Mouse (Mus musculus): ENCODE results near the gene Cacna2d3. TPM values are rescaled to one million over a fixed set of nuclear protein-coding genes. Genes with fewer than 3 reads are reported as not detected.

Gene Cacna2d3
- polyA plus RNA-seq, 1 experiment from 2014 or later = 5.1 TPM

- Histone ChIP-seq H3K36me3 (no peaks in the 10 kb centered on the region), H3K9ac (no peak overlapping the region), H3K27me3 (no peaks in the 10 kb centered on the region), H3K4me3 (replicated peaks) (no peak overlapping the region), H3K4me2 (no peak overlapping the region), H3K27ac (no peak overlapping the region), H3K9me3 (replicated peaks) (no peaks in the 10 kb centered on the region), H3K4me1 (peaks cover 6% of the 10 kb centered on the region; the same call in 1 of the 2 replicates)
- ATAC-seq (replicated peaks; ENCODE audit: low FRiP score) = peak; percentile 33; the same call in 1 of the 2 replicates
- WGBS = 25% methylated on average over 5 of the region's 5 CpGs
These were observed 109.2 kb downstream of the Cacna2d3 start for GRCm38 (mm10) chr14:29612436-29612835.

- WGBS = 62% methylated on average over 6 of the region's 6 CpGs
These were observed 112.9 kb downstream of the Cacna2d3 start for GRCm38 (mm10) chr14:29608761-29609160.

GRCm38 (mm10) chr14:29599428-29599827, 122.2 kb downstream of the Cacna2d3 start:
- no peak overlapping the region for H3K9ac ChIP-seq
- no peak overlapping the region for H3K4me2 ChIP-seq
- ATAC-seq (replicated peaks; ENCODE audit: low FRiP score) = no peak
- H3K36me3 ChIP-seq = no peaks in the 10 kb centered on the region
- no peak overlapping the region for H3K27ac ChIP-seq
- H3K27me3 ChIP-seq = no peaks in the 10 kb centered on the region
- WGBS = 66% methylated on average over 8 of the region's 8 CpGs
- no peaks in the 10 kb centered on the region for H3K9me3 ChIP-seq (replicated peaks)
- no peaks in the 10 kb centered on the region for H3K4me1 ChIP-seq
- H3K4me3 ChIP-seq (replicated peaks) = no peak overlapping the region

More at GRCm38 (mm10) chr14:29608761-29609160, 112.9 kb downstream of the Cacna2d3 start:
- Histone ChIP-seq H3K4me2 (no peak overlapping the region), H3K9me3 (replicated peaks) (no peaks in the 10 kb centered on the region), H3K4me3 (replicated peaks) (no peak overlapping the region), H3K9ac (no peak overlapping the region), H3K27ac (no peak overlapping the region), H3K27me3 (no peaks in the 10 kb centered on the region), H3K4me1 (peaks cover 6% of the 10 kb centered on the region; the same call in 1 of the 2 replicates), H3K36me3 (no peaks in the 10 kb centered on the region)
- no peak for ATAC-seq (replicated peaks; ENCODE audit: low FRiP score)

GRCm38 (mm10) chr14:29592896-29593295, 128.8 kb downstream of the Cacna2d3 start:
- H3K4me3 ChIP-seq (replicated peaks) = no peak overlapping the region
- H3K9me3 ChIP-seq (replicated peaks) = no peaks in the 10 kb centered on the region
- no peak for ATAC-seq (replicated peaks; ENCODE audit: low FRiP score)
- H3K4me2 ChIP-seq = no peak overlapping the region
- H3K4me1 ChIP-seq = no peaks in the 10 kb centered on the region
- no peaks in the 10 kb centered on the region for H3K27me3 ChIP-seq
- WGBS = 87% methylated on average over 4 of the region's 4 CpGs
- no peak overlapping the region for H3K9ac ChIP-seq
- no peaks in the 10 kb centered on the region for H3K36me3 ChIP-seq
- no peak overlapping the region for H3K27ac ChIP-seq

GRCm38 (mm10) chr14:29589628-29590027, 132.0 kb downstream of the Cacna2d3 start:
- 70% methylated on average over 9 of the region's 9 CpGs for WGBS
- Histone ChIP-seq H3K4me3 (replicated peaks) (no peak overlapping the region), H3K4me2 (no peak overlapping the region)

GRCm38 (mm10) chr14:29581961-29582360, 139.7 kb downstream of the Cacna2d3 start:
- Histone ChIP-seq H3K36me3 (no peaks in the 10 kb centered on the region), H3K4me2 (no peak overlapping the region), H3K27me3 (no peaks in the 10 kb centered on the region), H3K4me3 (replicated peaks) (no peak overlapping the region), H3K27ac (no peak overlapping the region), H3K4me1 (no peaks in the 10 kb centered on the region), H3K9ac (no peak overlapping the region), H3K9me3 (replicated peaks) (no peaks in the 10 kb centered on the region)
- no peak for ATAC-seq (replicated peaks; ENCODE audit: low FRiP score)
- WGBS = 69% methylated on average over 2 of the region's 2 CpGs

More at GRCm38 (mm10) chr14:29589628-29590027, 132.0 kb downstream of the Cacna2d3 start:
- Histone ChIP-seq H3K27me3 (no peaks in the 10 kb centered on the region), H3K4me1 (no peaks in the 10 kb centered on the region), H3K9me3 (replicated peaks) (no peaks in the 10 kb centered on the region), H3K36me3 (no peaks in the 10 kb centered on the region), H3K27ac (no peak overlapping the region), H3K9ac (no peak overlapping the region)
- ATAC-seq (replicated peaks; ENCODE audit: low FRiP score) = no peak

- Histone ChIP-seq H3K4me2 (no peak overlapping the region), H3K36me3 (no peaks in the 10 kb centered on the region), H3K27me3 (no peaks in the 10 kb centered on the region), H3K27ac (no peak overlapping the region), H3K4me1 (no peaks in the 10 kb centered on the region), H3K9me3 (replicated peaks) (no peaks in the 10 kb centered on the region), H3K9ac (no peak overlapping the region), H3K4me3 (replicated peaks) (no peak overlapping the region)
- 60% methylated on average over 1 of the region's 1 CpGs for WGBS
- ATAC-seq (replicated peaks; ENCODE audit: low FRiP score) = no peak
These were observed 143.9 kb downstream of the Cacna2d3 start for GRCm38 (mm10) chr14:29577786-29578185.

- no peak overlapping the region for H3K27ac ChIP-seq
These were observed 146.1 kb downstream of the Cacna2d3 start for GRCm38 (mm10) chr14:29575551-29575950.

GRCm38 (mm10) chr14:29562704-29563103, 159.0 kb downstream of the Cacna2d3 start:
- Histone ChIP-seq H3K9ac (no peak overlapping the region), H3K4me3 (replicated peaks) (no peak overlapping the region), H3K4me1 (peaks cover 14% of the 10 kb centered on the region), H3K4me2 (0 out of 2 replicates have a peak overlapping the region, but pooled peaks have one; percentile 27), H3K27me3 (no peaks in the 10 kb centered on the region), H3K27ac (no peak overlapping the region), H3K9me3 (replicated peaks) (no peaks in the 10 kb centered on the region), H3K36me3 (no peaks in the 10 kb centered on the region)
- 6% methylated on average over 6 of the region's 6 CpGs for WGBS
- ATAC-seq (replicated peaks; ENCODE audit: low FRiP score) = 0 out of 2 replicates have a peak, but pooled peaks have one; percentile 46

More at GRCm38 (mm10) chr14:29575551-29575950, 146.1 kb downstream of the Cacna2d3 start:
- no peaks in the 10 kb centered on the region for H3K36me3 ChIP-seq
- 0 out of 2 replicates have a peak, but pooled peaks cover 3% of the 10 kb centered on the region for H3K9me3 ChIP-seq (replicated peaks)
- H3K4me1 ChIP-seq = no peaks in the 10 kb centered on the region
- H3K27me3 ChIP-seq = no peaks in the 10 kb centered on the region
- WGBS = 64% methylated on average over 5 of the region's 5 CpGs
- no peak overlapping the region for H3K9ac ChIP-seq
- H3K4me3 ChIP-seq (replicated peaks) = no peak overlapping the region
- ATAC-seq (replicated peaks; ENCODE audit: low FRiP score) = no peak
- H3K4me2 ChIP-seq = no peak overlapping the region

GRCm38 (mm10) chr14:29561122-29561834, 160.4 kb downstream of the Cacna2d3 start:
- no peak overlapping the region for H3K27ac ChIP-seq

GRCm38 (mm10) chr14:29558440-29558839, 163.2 kb downstream of the Cacna2d3 start:
- Histone ChIP-seq H3K4me1 (peaks cover 14% of the 10 kb centered on the region), H3K4me3 (replicated peaks) (no peak overlapping the region), H3K27ac (no peak overlapping the region), H3K4me2 (no peak overlapping the region), H3K9ac (no peak overlapping the region), H3K27me3 (no peaks in the 10 kb centered on the region), H3K36me3 (no peaks in the 10 kb centered on the region), H3K9me3 (replicated peaks) (no peaks in the 10 kb centered on the region)
- ATAC-seq (replicated peaks; ENCODE audit: low FRiP score) = no peak
- WGBS = 87% methylated on average over 8 of the region's 8 CpGs

More at GRCm38 (mm10) chr14:29561122-29561834, 160.4 kb downstream of the Cacna2d3 start:
- no peaks in the 10 kb centered on the region for H3K36me3 ChIP-seq
- no peaks in the 10 kb centered on the region for H3K9me3 ChIP-seq (replicated peaks)
- no peak overlapping the region for H3K4me2 ChIP-seq
- H3K27me3 ChIP-seq = no peaks in the 10 kb centered on the region
- H3K4me1 ChIP-seq = peaks cover 14% of the 10 kb centered on the region
- no peak overlapping the region for H3K9ac ChIP-seq
- no peak for ATAC-seq (replicated peaks; ENCODE audit: low FRiP score)
- WGBS = 29% methylated on average over 11 of the region's 11 CpGs
- no peak overlapping the region for H3K4me3 ChIP-seq (replicated peaks)

GRCm38 (mm10) chr14:29556152-29556551, 165.5 kb downstream of the Cacna2d3 start:
- H3K9ac ChIP-seq = no peak overlapping the region
- no peak for ATAC-seq (replicated peaks; ENCODE audit: low FRiP score)
- H3K27ac ChIP-seq = no peak overlapping the region
- no peaks in the 10 kb centered on the region for H3K36me3 ChIP-seq
- H3K4me1 ChIP-seq = no peaks in the 10 kb centered on the region
- no peaks in the 10 kb centered on the region for H3K9me3 ChIP-seq (replicated peaks)
- no peak overlapping the region for H3K4me3 ChIP-seq (replicated peaks)
- no peaks in the 10 kb centered on the region for H3K27me3 ChIP-seq
- WGBS = 84% methylated on average over 3 of the region's 3 CpGs
- H3K4me2 ChIP-seq = no peak overlapping the region
